Mouse (Mus musculus): ENCODE data around the gene Babam2. TPM values are rescaled to one million over a fixed set of nuclear protein-coding genes. Genes with fewer than 3 reads are reported as not detected.

Gene Babam2
- total and polyA plus RNA-seq, 3 experiments, result 44.6 to 214 (median 65.0) TPM

- H3K27me3 ChIP-seq (ENCODE audit: insufficient read depth, low read length), result no peaks in the 10 kb centered on the region
- DNase-seq (ENCODE audit: low spot score), result no peak
- no peaks in the 10 kb centered on the region for H3K9me3 ChIP-seq (replicated peaks)
- H3K4me3 ChIP-seq (ENCODE audit: low read depth, low read length), result no peak overlapping the region
- H3K4me1 ChIP-seq (ENCODE audit: insufficient read depth, low read depth, low read length), result 0 out of 2 replicates have a peak, but pooled peaks cover 3% of the 10 kb centered on the region
- TF ChIP-seq CTCF (IDR thresholded peaks at IDR 0.05; ENCODE audit: low read depth, low read length), result no peak
- TF ChIP-seq TAL1 (conservative IDR thresholded peaks at IDR 0.05; ENCODE audit: low read depth, low read length), result no peak
- no peak for TF ChIP-seq POLR2AphosphoS5 (IDR thresholded peaks at IDR 0.05; ENCODE audit: insufficient replicate concordance, low read depth, low read length)
- TF ChIP-seq GATA2 (IDR thresholded peaks at IDR 0.05; ENCODE audit: borderline replicate concordance, low read depth, low read length), result no peak
- TF ChIP-seq GATA1 (IDR thresholded peaks at IDR 0.05; ENCODE audit: borderline replicate concordance, low read length), result no peak
- H3K36me3 ChIP-seq (replicated peaks), result peaks cover 18% of the 10 kb centered on the region
- no peak for ATAC-seq (ENCODE audit: extremely low read depth, insufficient number of reproducible peaks, low FRiP score, poor library complexity, severe bottlenecking)
Observed at GRCm38 (mm10) chr5:32037546-32037945, 340.1 kb downstream of the Babam2 start.

- Histone ChIP-seq H3K27me3 (ENCODE audit: insufficient read depth, low read length) (no peaks in the 10 kb centered on the region), H3K4me3 (ENCODE audit: low read depth, low read length) (no peak overlapping the region), H3K4me1 (ENCODE audit: insufficient read depth, low read depth, low read length) (no peaks in the 10 kb centered on the region), H3K9me3 (replicated peaks) (no peaks in the 10 kb centered on the region), H3K36me3 (replicated peaks) (peaks cover 14% of the 10 kb centered on the region)
- DNase-seq (ENCODE audit: low spot score) (no peak), ATAC-seq (ENCODE audit: extremely low read depth, insufficient number of reproducible peaks, low FRiP score, poor library complexity, severe bottlenecking) (no peak)
- TF ChIP-seq CTCF (IDR thresholded peaks at IDR 0.05; ENCODE audit: low read depth, low read length), result no peak
- no peak for TF ChIP-seq POLR2AphosphoS5 (IDR thresholded peaks at IDR 0.05; ENCODE audit: insufficient replicate concordance, low read depth, low read length)
- TF ChIP-seq GATA1 (IDR thresholded peaks at IDR 0.05; ENCODE audit: borderline replicate concordance, low read length), result no peak
- TF ChIP-seq TAL1 (conservative IDR thresholded peaks at IDR 0.05; ENCODE audit: low read depth, low read length), result no peak
Observed at GRCm38 (mm10) chr5:32038994-32039393, 341.5 kb downstream of the Babam2 start.

DNA sequence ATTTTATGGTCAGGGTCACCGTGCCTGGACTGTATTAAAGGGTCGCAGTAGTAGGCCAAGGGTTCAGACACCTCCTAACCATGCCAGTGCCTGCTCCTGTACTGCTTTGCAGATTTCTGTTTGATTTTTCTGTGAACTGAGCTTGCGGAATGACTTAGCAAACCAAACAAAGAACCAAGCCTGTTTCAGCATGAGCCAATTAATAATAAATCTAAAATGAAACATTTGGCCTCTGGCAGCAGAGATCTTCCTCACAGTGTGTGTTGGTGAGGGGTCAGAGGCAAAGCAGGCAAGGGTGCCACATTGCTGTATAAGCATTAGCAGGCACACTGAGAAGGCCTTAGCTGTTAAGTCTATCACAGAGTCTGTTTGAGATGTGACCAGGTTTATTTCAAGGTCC is 342.0 kb downstream of the Babam2 start:
- DNase-seq (ENCODE audit: low spot score) (no peak), ATAC-seq (ENCODE audit: extremely low read depth, insufficient number of reproducible peaks, low FRiP score, poor library complexity, severe bottlenecking) (no peak)
- Histone ChIP-seq H3K4me1 (ENCODE audit: insufficient read depth, low read depth, low read length) (no peaks in the 10 kb centered on the region), H3K36me3 (replicated peaks) (peaks cover 11% of the 10 kb centered on the region), H3K9me3 (replicated peaks) (no peaks in the 10 kb centered on the region), H3K27me3 (ENCODE audit: insufficient read depth, low read length) (no peaks in the 10 kb centered on the region), H3K4me3 (ENCODE audit: low read depth, low read length) (no peak overlapping the region)
- no peak for TF ChIP-seq TAL1 (conservative IDR thresholded peaks at IDR 0.05; ENCODE audit: low read depth, low read length)
- no peak for TF ChIP-seq CTCF (IDR thresholded peaks at IDR 0.05; ENCODE audit: low read depth, low read length)
- TF ChIP-seq GATA1 (IDR thresholded peaks at IDR 0.05; ENCODE audit: borderline replicate concordance, low read length), result no peak
- no peak for TF ChIP-seq POLR2AphosphoS5 (IDR thresholded peaks at IDR 0.05; ENCODE audit: insufficient replicate concordance, low read depth, low read length)
- TF ChIP-seq GATA2 (IDR thresholded peaks at IDR 0.05; ENCODE audit: borderline replicate concordance, low read depth, low read length), result no peak

- DNase-seq (ENCODE audit: low spot score) (no peak), ATAC-seq (ENCODE audit: extremely low read depth, insufficient number of reproducible peaks, low FRiP score, poor library complexity, severe bottlenecking) (no peak)
- Histone ChIP-seq H3K9me3 (replicated peaks) (no peaks in the 10 kb centered on the region), H3K4me1 (ENCODE audit: insufficient read depth, low read depth, low read length) (no peaks in the 10 kb centered on the region), H3K36me3 (replicated peaks) (peaks cover 10% of the 10 kb centered on the region), H3K4me3 (ENCODE audit: low read depth, low read length) (no peak overlapping the region), H3K27me3 (ENCODE audit: insufficient read depth, low read length) (no peaks in the 10 kb centered on the region)
- TF ChIP-seq GATA1 (IDR thresholded peaks at IDR 0.05; ENCODE audit: borderline replicate concordance, low read length) (no peak), POLR2AphosphoS5 (IDR thresholded peaks at IDR 0.05; ENCODE audit: insufficient replicate concordance, low read depth, low read length) (no peak), CTCF (IDR thresholded peaks at IDR 0.05; ENCODE audit: low read depth, low read length) (no peak), TAL1 (conservative IDR thresholded peaks at IDR 0.05; ENCODE audit: low read depth, low read length) (no peak), GATA2 (IDR thresholded peaks at IDR 0.05; ENCODE audit: borderline replicate concordance, low read depth, low read length) (no peak)
Observed at GRCm38 (mm10) chr5:32043153-32043552, 345.7 kb downstream of the Babam2 start.

GRCm38 (mm10) chr5:32043996-32044395 is 346.5 kb downstream of the Babam2 start:
- ATAC-seq (ENCODE audit: extremely low read depth, insufficient number of reproducible peaks, low FRiP score, poor library complexity, severe bottlenecking) (no peak), DNase-seq (ENCODE audit: low spot score) (no peak)
- Histone ChIP-seq H3K4me3 (ENCODE audit: low read depth, low read length) (no peak overlapping the region), H3K27me3 (ENCODE audit: insufficient read depth, low read length) (no peaks in the 10 kb centered on the region), H3K4me1 (ENCODE audit: insufficient read depth, low read depth, low read length) (no peaks in the 10 kb centered on the region), H3K36me3 (replicated peaks) (peaks cover 12% of the 10 kb centered on the region), H3K9me3 (replicated peaks) (no peaks in the 10 kb centered on the region)
- TF ChIP-seq CTCF (IDR thresholded peaks at IDR 0.05; ENCODE audit: low read depth, low read length), result no peak
- no peak for TF ChIP-seq GATA1 (IDR thresholded peaks at IDR 0.05; ENCODE audit: borderline replicate concordance, low read length)
- TF ChIP-seq GATA2 (IDR thresholded peaks at IDR 0.05; ENCODE audit: borderline replicate concordance, low read depth, low read length), result no peak
- TF ChIP-seq TAL1 (conservative IDR thresholded peaks at IDR 0.05; ENCODE audit: low read depth, low read length), result no peak
- no peak for TF ChIP-seq POLR2AphosphoS5 (IDR thresholded peaks at IDR 0.05; ENCODE audit: insufficient replicate concordance, low read depth, low read length)

DNA sequence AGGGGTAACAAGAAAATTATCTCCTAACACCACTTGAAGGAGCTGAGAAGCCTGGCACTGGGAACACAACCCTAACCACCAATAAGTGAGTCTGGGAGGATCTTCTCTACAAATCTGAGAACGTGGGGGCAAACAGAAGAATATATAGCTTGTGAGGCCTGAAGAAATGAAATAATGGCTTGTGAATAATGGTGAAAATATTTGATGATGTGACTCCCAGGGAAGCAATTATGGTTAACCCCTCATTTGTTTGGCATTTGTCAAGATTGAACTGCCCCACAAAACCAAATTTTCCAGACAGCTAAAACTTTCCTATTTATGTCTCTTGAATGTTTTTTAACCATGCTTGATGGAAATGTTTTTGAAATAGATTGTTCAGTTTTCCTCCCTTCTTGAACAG is 354.4 kb downstream of the Babam2 start:
- TF ChIP-seq CTCF (IDR thresholded peaks at IDR 0.05; ENCODE audit: low read depth, low read length) (no peak), TAL1 (conservative IDR thresholded peaks at IDR 0.05; ENCODE audit: low read depth, low read length) (no peak)
- no peak for ATAC-seq (ENCODE audit: extremely low read depth, insufficient number of reproducible peaks, low FRiP score, poor library complexity, severe bottlenecking)
- DNase-seq (ENCODE audit: low spot score), result no peak

DNA sequence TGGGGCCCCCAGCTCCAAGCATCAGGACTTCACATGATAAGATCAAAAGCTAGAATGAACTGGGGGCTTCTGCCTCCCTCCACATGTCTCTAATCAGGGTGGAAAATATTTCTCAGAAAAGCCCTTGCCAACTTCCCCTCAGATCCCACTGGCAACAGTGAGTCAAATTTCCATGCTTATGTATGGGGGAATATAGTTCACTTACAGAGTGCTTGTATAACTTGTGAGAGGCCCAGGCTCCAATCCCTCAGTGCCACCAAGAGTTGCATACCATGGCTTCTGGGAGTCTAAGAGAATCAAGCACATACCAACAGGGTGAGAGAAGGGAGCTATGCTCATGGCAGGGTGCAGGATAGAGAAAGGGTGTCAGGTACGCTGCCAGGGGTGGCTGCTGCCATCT is 355.0 kb downstream of the Babam2 start:
- Histone ChIP-seq H3K4me3 (ENCODE audit: low read depth, low read length) (no peak overlapping the region), H3K9me3 (replicated peaks) (no peaks in the 10 kb centered on the region), H3K36me3 (replicated peaks) (peaks cover 10% of the 10 kb centered on the region), H3K4me1 (ENCODE audit: insufficient read depth, low read depth, low read length) (no peaks in the 10 kb centered on the region), H3K27me3 (ENCODE audit: insufficient read depth, low read length) (no peaks in the 10 kb centered on the region)
- ATAC-seq (ENCODE audit: extremely low read depth, insufficient number of reproducible peaks, low FRiP score, poor library complexity, severe bottlenecking), result no peak
- TF ChIP-seq POLR2AphosphoS5 (IDR thresholded peaks at IDR 0.05; ENCODE audit: insufficient replicate concordance, low read depth, low read length) (no peak), TAL1 (conservative IDR thresholded peaks at IDR 0.05; ENCODE audit: low read depth, low read length) (no peak), GATA1 (IDR thresholded peaks at IDR 0.05; ENCODE audit: borderline replicate concordance, low read length) (no peak), CTCF (IDR thresholded peaks at IDR 0.05; ENCODE audit: low read depth, low read length) (no peak), GATA2 (IDR thresholded peaks at IDR 0.05; ENCODE audit: borderline replicate concordance, low read depth, low read length) (no peak)
- DNase-seq (ENCODE audit: low spot score), result no peak

More for the DNA sequence above, 354.4 kb downstream of the Babam2 start:
- H3K36me3 ChIP-seq (replicated peaks), result peaks cover 10% of the 10 kb centered on the region
- no peaks in the 10 kb centered on the region for H3K27me3 ChIP-seq (ENCODE audit: insufficient read depth, low read length)
- H3K9me3 ChIP-seq (replicated peaks), result no peaks in the 10 kb centered on the region
- no peaks in the 10 kb centered on the region for H3K4me1 ChIP-seq (ENCODE audit: insufficient read depth, low read depth, low read length)
- no peak overlapping the region for H3K4me3 ChIP-seq (ENCODE audit: low read depth, low read length)
